Mouse (Mus musculus): ENCODE measurements around the gene Fggy.
A peak's percentile ranks its signal among the peaks of the same experiment; 100 is the strongest.

The Fggy gene

GRCm38 (mm10) chr4:95597208-95597607 is 39.9 kb downstream of the Fggy start:
- DNase-seq = no peak

GRCm38 (mm10) chr4:95601776-95602175 is 44.5 kb downstream of the Fggy start:
- DNase-seq = no peak

GRCm38 (mm10) chr4:95603254-95603653 is 45.9 kb downstream of the Fggy start:
- no peak for DNase-seq

- no peak for DNase-seq
Observed at GRCm38 (mm10) chr4:95610663-95611062, 53.4 kb downstream of the Fggy start.

- DNase-seq = no peak
Observed at GRCm38 (mm10) chr4:95611390-95611789, 54.1 kb downstream of the Fggy start.

- DNase-seq = no peak
Observed at GRCm38 (mm10) chr4:95621046-95621445, 63.7 kb downstream of the Fggy start.

GRCm38 (mm10) chr4:95624696-95625095 is 67.4 kb downstream of the Fggy start:
- peak; percentile 48 for DNase-seq

- no peak for DNase-seq
Observed at GRCm38 (mm10) chr4:95625651-95626050, 68.3 kb downstream of the Fggy start.

- DNase-seq = no peak
Observed at GRCm38 (mm10) chr4:95626186-95626585, 68.9 kb downstream of the Fggy start.

- DNase-seq = no peak
Observed at GRCm38 (mm10) chr4:95634903-95635302, 77.6 kb downstream of the Fggy start.

GRCm38 (mm10) chr4:95636937-95637749 is 79.8 kb downstream of the Fggy start:
- peak; percentile 98 for DNase-seq

GRCm38 (mm10) chr4:95638063-95638462 is 80.8 kb downstream of the Fggy start:
- no peak for DNase-seq

GRCm38 (mm10) chr4:95640831-95641230 is 83.5 kb downstream of the Fggy start:
- DNase-seq = no peak

- DNase-seq = no peak
Observed at GRCm38 (mm10) chr4:95644048-95644447, 86.7 kb downstream of the Fggy start.

GRCm38 (mm10) chr4:95648801-95649551 is 91.7 kb downstream of the Fggy start:
- no peak for DNase-seq

GRCm38 (mm10) chr4:95649552-95649905 is 92.2 kb downstream of the Fggy start:
- no peak for DNase-seq

- no peak for DNase-seq
Observed at GRCm38 (mm10) chr4:95649980-95650379, 92.7 kb downstream of the Fggy start.

- DNase-seq = no peak
Observed at GRCm38 (mm10) chr4:95652044-95652443, 94.7 kb downstream of the Fggy start.

- no peak for DNase-seq
Observed at GRCm38 (mm10) chr4:95653296-95653912, 96.1 kb downstream of the Fggy start.

GRCm38 (mm10) chr4:95653913-95654301 is 96.6 kb downstream of the Fggy start:
- DNase-seq = no peak

- peak; percentile 91 for DNase-seq
Observed at GRCm38 (mm10) chr4:95659024-95659423, 101.7 kb downstream of the Fggy start.

GRCm38 (mm10) chr4:95663596-95663995 is 106.3 kb downstream of the Fggy start:
- no peak for DNase-seq

- DNase-seq = no peak
Observed at GRCm38 (mm10) chr4:95664327-95664726, 107.0 kb downstream of the Fggy start.
